Mouse (Mus musculus) cerebellum, adult 2 months (tissue): ENCODE results near the gene Col17a1.

Source experiments
- CTCF ChIP-seq: fragments of 200-500 bp; IDR thresholded peaks from 2 replicates; pipeline ENCODE4 v1.5.1; 2011; ENCODE audit warnings: low read depth, mild to moderate bottlenecking, control low read depth, low read length, moderate library complexity, borderline replicate concordance; ENCODE audit not compliant: insufficient read depth
- POLR2A ChIP-seq: fragments of 200-500 bp; IDR thresholded peaks from 2 replicates; pipeline ENCODE4 v1.6.1; 2011; ENCODE audit warnings: low read length, control low read depth, borderline replicate concordance; ENCODE audit not compliant: insufficient read depth

DNA sequence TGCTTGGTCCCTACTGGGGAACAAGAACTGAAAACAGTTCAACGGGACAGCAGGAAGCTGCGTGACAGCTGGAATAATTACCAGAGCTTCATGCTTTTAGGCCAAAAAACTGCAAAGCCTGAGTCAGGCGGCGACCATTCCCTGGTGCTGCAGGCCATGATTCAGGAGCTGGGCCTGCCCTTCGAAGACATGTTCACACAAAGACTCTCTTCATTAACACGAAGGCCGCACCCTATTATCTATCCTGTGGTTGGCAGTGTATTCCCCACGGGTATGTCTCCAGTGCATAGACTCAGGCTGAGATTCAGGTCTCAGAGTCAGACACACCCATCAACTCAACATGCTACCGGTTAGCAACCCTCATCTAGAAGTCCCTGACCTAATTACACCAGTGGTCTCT, 6.4 kb upstream of the Col17a1 start:
- TF ChIP-seq CTCF, result no peak
- no peak for TF ChIP-seq POLR2A
